Mouse (Mus musculus): ENCODE data around the gene Greb1. TPM values are rescaled to one million over a fixed set of nuclear protein-coding genes. Genes with fewer than 3 reads are reported as not detected.

Greb1 gene
- total RNA-seq, 2 experiments from 2014 or later = 0.26 to 0.49 TPM

DNA sequence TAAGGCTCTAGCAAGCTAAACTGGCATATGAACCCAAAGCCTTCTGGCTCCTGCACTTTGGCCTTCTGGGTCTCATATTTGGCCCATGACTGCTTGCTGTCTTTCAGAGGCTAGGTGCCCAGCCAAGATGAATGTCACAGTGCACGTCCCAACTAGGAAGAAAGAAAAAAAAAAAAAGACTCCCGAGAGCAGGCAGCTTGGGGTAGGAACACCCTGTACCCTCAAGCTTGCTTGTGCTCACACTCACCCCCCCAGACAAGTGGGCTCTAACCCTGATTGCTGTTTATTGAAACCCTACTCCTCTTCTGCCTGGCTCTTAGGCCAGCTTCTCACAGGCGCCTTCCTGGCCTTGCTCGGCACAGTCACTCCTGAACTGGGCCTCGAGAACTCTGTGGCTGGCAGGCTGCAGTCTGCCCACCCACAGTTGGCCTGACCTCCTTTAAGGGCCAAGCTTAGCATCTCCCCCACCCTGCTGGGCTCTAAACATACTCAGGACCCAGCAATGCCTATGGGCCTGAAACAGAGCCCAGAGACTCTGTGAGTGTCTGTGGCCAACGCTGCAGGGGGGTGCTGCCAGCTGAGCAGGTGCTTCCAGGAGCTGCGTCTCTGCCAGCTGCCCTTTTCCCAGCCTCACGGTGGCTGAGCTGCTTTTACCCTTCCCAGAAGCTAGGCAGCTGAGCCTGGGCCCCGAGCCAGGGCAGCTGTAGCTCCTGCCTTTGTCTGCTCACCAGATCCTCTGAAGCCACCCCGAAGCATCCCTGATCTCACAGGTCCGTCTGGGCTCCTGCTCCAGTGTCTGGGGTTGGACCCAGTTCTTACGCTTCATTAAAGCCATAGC is 157.0 kb downstream of the Greb1 start:
- no peak for ATAC-seq (replicated peaks; ENCODE audit: poor library complexity, severe bottlenecking)

DNA sequence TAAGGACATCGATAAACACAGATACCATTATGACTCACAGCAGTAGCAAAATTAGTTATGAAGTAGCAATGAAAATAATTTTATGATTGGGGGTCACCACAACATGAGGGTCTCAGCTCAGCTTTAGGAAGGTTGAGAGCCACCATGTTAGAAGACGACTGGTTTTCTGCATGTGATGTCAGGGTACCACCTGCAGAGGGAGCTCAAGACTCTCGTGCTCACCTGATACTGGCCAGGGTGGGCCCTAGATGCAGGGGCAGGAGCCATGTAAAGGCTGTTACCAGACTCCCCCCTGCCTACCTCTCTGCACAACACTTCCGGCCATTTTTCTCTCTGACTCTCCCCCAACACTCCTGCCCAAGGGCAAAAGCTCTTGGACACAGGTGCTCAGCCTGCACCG is 158.7 kb downstream of the Greb1 start:
- ATAC-seq (replicated peaks; ENCODE audit: poor library complexity, severe bottlenecking) = peak; percentile 40; the same call in 1 of the 2 replicates

DNA sequence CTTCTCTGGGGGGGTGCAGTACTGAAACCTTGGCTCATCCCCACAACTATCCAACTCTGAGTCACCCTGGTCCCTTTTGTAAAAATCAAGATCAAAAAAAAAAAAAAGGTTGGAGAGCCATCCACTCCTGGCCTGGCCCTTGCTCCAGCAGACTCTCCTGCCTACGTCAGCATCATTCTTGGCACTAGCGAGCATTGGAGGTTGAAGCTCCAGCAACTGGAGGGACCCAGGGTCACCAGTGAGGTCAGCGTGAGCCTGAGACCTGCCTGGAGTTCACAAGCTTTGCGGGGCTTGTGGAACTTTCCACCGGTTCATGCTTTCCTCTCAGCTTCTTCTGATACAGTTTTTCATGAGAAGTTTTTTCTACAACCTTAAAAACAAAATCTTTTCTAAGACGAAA is 160.6 kb downstream of the Greb1 start:
- ATAC-seq (replicated peaks; ENCODE audit: poor library complexity, severe bottlenecking) = no peak

- peak; percentile 54; the same call in 1 of the 2 replicates for ATAC-seq (replicated peaks; ENCODE audit: poor library complexity, severe bottlenecking)
These were observed 161.5 kb downstream of the Greb1 start for GRCm38 (mm10) chr12:16639078-16639771.

GRCm38 (mm10) chr12:16635816-16636215 is 164.9 kb downstream of the Greb1 start:
- ATAC-seq (replicated peaks; ENCODE audit: poor library complexity, severe bottlenecking) = no peak

DNA sequence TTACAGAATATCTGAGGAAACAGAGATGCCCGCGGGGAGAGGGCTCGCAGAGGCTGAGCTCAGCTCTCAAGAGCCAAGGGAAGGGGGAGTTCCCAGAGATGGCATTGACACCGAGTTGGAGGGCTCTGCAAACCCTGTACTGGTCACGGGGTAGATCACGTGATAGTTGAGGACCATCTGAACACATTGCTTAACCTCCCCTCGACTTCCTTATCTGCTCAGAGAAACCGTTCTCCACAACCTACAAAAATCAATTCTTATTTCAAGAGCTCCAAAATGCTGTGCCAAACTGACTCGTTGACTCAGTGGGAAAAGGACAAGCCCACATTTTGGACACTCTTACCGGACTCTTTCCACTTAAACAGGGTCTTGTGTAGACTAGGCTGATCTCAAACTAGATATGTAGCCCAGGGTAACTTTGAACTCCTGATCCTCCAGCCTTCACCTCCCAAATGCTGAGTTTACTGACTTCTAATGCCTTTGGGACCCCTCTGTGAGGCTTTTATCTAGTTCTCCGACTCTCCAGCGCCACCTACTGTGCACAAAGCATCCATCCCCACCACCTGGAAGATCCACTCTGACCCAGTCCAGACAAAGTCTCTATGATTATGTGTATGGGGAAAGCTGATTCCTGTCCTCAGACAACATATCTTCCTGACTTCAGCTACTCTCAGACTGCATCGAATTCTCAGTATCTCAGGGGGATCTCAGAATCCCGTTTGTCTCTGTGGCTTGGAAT is 166.4 kb downstream of the Greb1 start:
- peak; percentile 80 for ATAC-seq (replicated peaks; ENCODE audit: poor library complexity, severe bottlenecking)

DNA sequence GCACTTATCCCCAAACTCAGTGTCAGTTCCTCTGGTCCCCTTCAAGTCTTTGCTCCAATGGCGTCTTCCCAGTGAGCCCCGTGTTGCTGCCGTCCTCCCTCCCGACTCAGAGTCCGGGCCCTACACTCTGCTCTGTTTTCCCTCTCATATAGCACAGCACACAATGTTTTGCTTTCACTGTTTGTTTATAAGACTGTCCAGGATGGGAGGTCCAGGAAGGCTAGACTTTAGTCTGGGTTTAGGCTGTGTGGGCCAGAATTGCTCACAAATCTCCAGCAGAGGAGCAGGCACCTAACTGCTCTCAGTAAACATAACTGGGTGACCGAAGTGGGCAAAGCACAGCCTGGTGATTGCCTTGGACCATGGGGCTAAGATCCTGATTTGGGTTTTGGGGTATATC is 167.5 kb downstream of the Greb1 start:
- ATAC-seq (replicated peaks; ENCODE audit: poor library complexity, severe bottlenecking) = no peak

- ATAC-seq (replicated peaks; ENCODE audit: poor library complexity, severe bottlenecking) = peak; percentile 76
These were observed 169.3 kb downstream of the Greb1 start for GRCm38 (mm10) chr12:16631423-16631822.

- no peak for ATAC-seq (replicated peaks; ENCODE audit: poor library complexity, severe bottlenecking)
These were observed 169.9 kb downstream of the Greb1 start for GRCm38 (mm10) chr12:16630866-16631185.

- no peak for ATAC-seq (replicated peaks; ENCODE audit: poor library complexity, severe bottlenecking)
These were observed 170.4 kb downstream of the Greb1 start for GRCm38 (mm10) chr12:16630152-16630865.

Other genes with a start within 250 kb of the Greb1 start
- 2.2 and 10.2 TPM in 2 replicates for gene Lpin1, start 189.9 kb downstream of the Greb1 start, total RNA-seq (2014; fragmentation: Nextera tagmentation)
- 2.4 and 4.5 TPM in 2 replicates for gene Lpin1, start 189.9 kb downstream of the Greb1 start, total RNA-seq (2017)
- not detected in 2 replicates for gene Ntsr2, start 147.5 kb downstream of the Greb1 start, total RNA-seq (2014; fragmentation: Nextera tagmentation)
- not detected in 2 replicates for gene Ntsr2, start 147.5 kb downstream of the Greb1 start, total RNA-seq (2017)
- gene E2f6, start 10.1 kb upstream of the Greb1 start, total RNA-seq (2014; fragmentation: Nextera tagmentation) = 41.0 and 41.9 TPM in 2 replicates
- gene E2f6, start 10.1 kb upstream of the Greb1 start, total RNA-seq (2017) = 38.8 and 43.9 TPM in 2 replicates
- gene Rock2, start 94.0 kb upstream of the Greb1 start, total RNA-seq (2014; fragmentation: Nextera tagmentation) = 43.1 and 49.4 TPM in 2 replicates
- 65.1 and 65.9 TPM in 2 replicates for gene Rock2, start 94.0 kb upstream of the Greb1 start, total RNA-seq (2017)
- 32.3 and 42.3 TPM in 2 replicates for gene Pqlc3, start 199.5 kb upstream of the Greb1 start, total RNA-seq (2014; fragmentation: Nextera tagmentation)
- 19.7 and 25.3 TPM in 2 replicates for gene Pqlc3, start 199.5 kb upstream of the Greb1 start, total RNA-seq (2017)
- gene 2410004P03Rik, start 210.8 kb upstream of the Greb1 start, total RNA-seq (2014; fragmentation: Nextera tagmentation) = not detected in 2 replicates
- 0.21 and 0.26 TPM in 2 replicates for gene 2410004P03Rik, start 210.8 kb upstream of the Greb1 start, total RNA-seq (2017)

Measured in granulocyte monocyte progenitor cell, adult 5-6 weeks (primary cell).